Mouse (Mus musculus) activated CD4-positive, CD25-positive, alpha-beta regulatory T cell, adult 4 months (primary cell): ENCODE data around the gene Canx. TPM values are rescaled to one million over a fixed set of nuclear protein-coding genes. Genes with fewer than 3 reads are reported as not detected.

Experiments used
- ATAC-seq: one replicate; pipeline ENCODE4 v1.8.0; 2017
- polyA plus RNA-seq, 2 experiments: library from polyadenylated mRNA; unstranded; fragments of 100-300 nt; shearing (Covaris generic); gene quantifications; one replicate each; pipeline ENCODE4 v1.2.1; 2017

Gene Canx
- polyA plus RNA-seq, 2 experiments from 2014 or later = 179 to 210 TPM

GRCm38 (mm10) chr11:50275077-50275476, 50.4 kb downstream of the Canx start:
- no peak for ATAC-seq

GRCm38 (mm10) chr11:50272819-50273218, 52.7 kb downstream of the Canx start:
- no peak for ATAC-seq

GRCm38 (mm10) chr11:50269885-50270284, 55.6 kb downstream of the Canx start:
- ATAC-seq = no peak

GRCm38 (mm10) chr11:50269163-50269562, 56.3 kb downstream of the Canx start:
- ATAC-seq = no peak

- ATAC-seq = no peak
Measured at GRCm38 (mm10) chr11:50266997-50267396, 58.5 kb downstream of the Canx start.

GRCm38 (mm10) chr11:50265931-50266330, 59.5 kb downstream of the Canx start:
- no peak for ATAC-seq

GRCm38 (mm10) chr11:50263198-50263597, 62.3 kb downstream of the Canx start:
- no peak for ATAC-seq

GRCm38 (mm10) chr11:50262020-50262419, 63.5 kb downstream of the Canx start:
- no peak for ATAC-seq

- ATAC-seq = no peak
Measured at GRCm38 (mm10) chr11:50258310-50258709, 67.2 kb downstream of the Canx start.

GRCm38 (mm10) chr11:50256615-50257014, 68.9 kb downstream of the Canx start:
- no peak for ATAC-seq

- no peak for ATAC-seq
Measured at GRCm38 (mm10) chr11:50254010-50254580, 71.4 kb downstream of the Canx start.

- no peak for ATAC-seq
Measured at GRCm38 (mm10) chr11:50253393-50253792, 72.1 kb downstream of the Canx start.

GRCm38 (mm10) chr11:50252684-50253265, 72.7 kb downstream of the Canx start:
- no peak for ATAC-seq

- ATAC-seq = no peak
Measured at GRCm38 (mm10) chr11:50252166-50252565, 73.3 kb downstream of the Canx start.

GRCm38 (mm10) chr11:50248473-50249171, 76.9 kb downstream of the Canx start:
- ATAC-seq = no peak

GRCm38 (mm10) chr11:50245269-50245668, 80.2 kb downstream of the Canx start:
- no peak for ATAC-seq

Other genes starting within 250 kb of the Canx start
- gene Tbc1d9b, start 194.3 kb downstream of the Canx start, polyA plus RNA-seq = 10 to 100 TPM; 20.6 to 32.5 TPM
- gene Mrnip, start 151.2 kb downstream of the Canx start, polyA plus RNA-seq = 10 to 100 TPM; 11.2 to 12.6 TPM
- 10 to 100 TPM; 51.8 to 58.9 TPM for gene Sqstm1, start 114.8 kb downstream of the Canx start, polyA plus RNA-seq
- gene Mgat4b, start 114.8 kb downstream of the Canx start, polyA plus RNA-seq = 1 to 10 TPM; 1.0 to 1.2 TPM
- not detected for gene Ltc4s, start 87.1 kb downstream of the Canx start, polyA plus RNA-seq
- gene Maml1, start 33.4 kb downstream of the Canx start, polyA plus RNA-seq = 1 to 10 TPM; 4.0 to 5.5 TPM
- not detected for gene Cby3, start 28.8 kb upstream of the Canx start, polyA plus RNA-seq
- 100 to 1,000 TPM; 148 to 177 TPM for gene Hnrnph1, start 51.3 kb upstream of the Canx start, polyA plus RNA-seq
- 10 to 100 TPM in 1 of 2 experiments, 1 to 10 TPM in 1; 9.5 to 10.2 TPM for gene Rufy1, start 105.5 kb upstream of the Canx start, polyA plus RNA-seq